Mouse (Mus musculus) adrenal gland, adult 18-20 months (tissue): ENCODE data around the gene Crygf. TPM values are rescaled to one million over a fixed set of nuclear protein-coding genes. Genes with fewer than 3 reads are reported as not detected.
"Not testable (repeated sequence)": the region's sequence is repeated elsewhere in the genome, so short reads cannot be mapped to it uniquely, and the experiment has no call there.

ENCODE experiments used
- DNase-seq, 2 experiments: peaks; one replicate each; pipeline ENCODE4 v3.0.0; 2021 to 2022; ENCODE audit warnings: low spot score in 2 of 2
- long read RNA-seq, 2 experiments: library from polyadenylated mRNA; stranded (forward); transcript quantifications; one replicate each; pipeline ENCODE4 v2.0.0; 2021
- total RNA-seq, 2 experiments: library from RNA; stranded (reverse); gene quantifications; 1 replicate in 1 of 2; 2 replicates in 1 of 2; pipeline ENCODE4 v1.2.3; 2021

Gene Crygf
- not detected for total RNA-seq
- long read RNA-seq, experiment 1 = 0 reads
- long read RNA-seq, experiment 2 = 0 reads

DNA sequence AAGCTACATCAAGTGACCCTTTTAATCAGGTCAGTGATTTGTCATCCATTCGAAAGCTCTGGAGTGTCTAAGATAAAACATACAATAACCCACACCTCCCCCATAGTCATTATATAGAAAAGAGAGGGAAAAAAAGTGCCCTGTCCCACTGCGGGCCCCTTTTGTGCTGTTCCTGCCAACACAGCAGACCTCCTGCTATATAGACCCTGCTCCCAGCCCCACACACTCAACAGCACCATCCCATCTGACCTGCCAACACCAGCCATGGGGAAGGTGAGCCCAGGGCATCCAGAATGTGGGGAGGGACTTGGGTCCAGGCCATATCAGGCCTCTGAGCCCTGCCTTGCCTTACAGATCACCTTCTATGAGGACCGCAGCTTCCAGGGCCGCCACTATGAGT, at the start of gene Crygf:
Crygf (plus strand) TSS at position 227 of the 400 bp plus-strand sequence.
- DNase-seq = no peak

DNA sequence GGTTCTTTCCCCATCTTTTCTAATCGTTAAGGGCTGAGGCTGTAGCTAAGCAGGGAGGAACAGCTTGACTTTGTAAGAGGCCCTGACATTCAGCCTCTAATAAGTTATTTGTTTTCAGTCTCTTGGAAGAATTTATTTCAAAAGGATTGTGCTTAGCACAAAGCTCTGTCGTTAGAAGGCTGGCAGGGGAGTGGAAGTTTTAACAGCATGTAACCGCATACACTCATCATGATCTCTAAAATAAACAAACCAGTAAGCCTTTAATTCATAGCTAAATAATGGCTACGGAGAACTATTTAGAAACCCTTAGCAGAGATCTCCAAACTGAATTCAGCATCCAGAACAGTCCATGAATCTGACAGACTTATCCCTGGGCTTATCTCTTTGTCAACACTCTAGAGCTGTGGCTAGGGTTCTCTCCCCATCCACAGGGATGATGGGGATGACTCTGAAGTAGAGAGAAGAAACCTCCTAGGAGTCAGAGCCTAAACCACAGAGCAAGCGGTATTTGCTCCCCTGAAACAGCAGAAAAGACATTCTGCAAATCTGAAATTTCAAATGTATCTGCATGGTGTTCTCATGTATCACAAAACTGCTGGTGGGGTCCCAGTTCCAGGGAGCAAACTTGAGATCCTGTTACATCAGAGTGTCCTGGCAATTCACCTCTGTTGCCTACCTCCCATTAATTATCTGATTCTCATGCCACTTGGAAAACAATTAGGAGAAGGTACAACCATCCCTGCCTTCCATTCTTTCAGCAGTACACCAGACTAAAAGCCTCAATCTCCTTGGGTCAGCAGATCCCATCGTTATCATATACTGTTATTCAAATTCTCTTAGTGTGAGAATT, 734 bp upstream of the Crygf start:
- DNase-seq = no peak

DNA sequence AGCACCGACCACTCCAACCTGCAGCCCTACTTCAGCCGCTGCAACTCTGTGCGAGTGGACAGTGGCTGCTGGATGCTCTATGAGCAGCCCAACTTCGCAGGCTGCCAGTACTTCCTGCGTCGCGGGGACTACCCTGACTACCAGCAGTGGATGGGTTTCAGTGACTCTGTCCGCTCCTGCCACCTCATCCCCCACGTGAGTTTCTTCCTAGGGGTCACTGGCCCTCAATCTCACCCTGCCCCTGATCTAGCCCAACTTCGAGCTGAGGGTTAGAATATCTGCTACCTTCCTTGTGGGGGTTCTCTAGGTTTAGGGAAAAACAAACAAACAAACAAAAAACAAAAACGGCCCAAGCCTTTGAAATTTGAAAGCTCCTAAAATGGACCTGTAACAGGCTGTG, 376 bp downstream of the Crygf start:
- DNase-seq = not testable (repeated sequence)

DNA sequence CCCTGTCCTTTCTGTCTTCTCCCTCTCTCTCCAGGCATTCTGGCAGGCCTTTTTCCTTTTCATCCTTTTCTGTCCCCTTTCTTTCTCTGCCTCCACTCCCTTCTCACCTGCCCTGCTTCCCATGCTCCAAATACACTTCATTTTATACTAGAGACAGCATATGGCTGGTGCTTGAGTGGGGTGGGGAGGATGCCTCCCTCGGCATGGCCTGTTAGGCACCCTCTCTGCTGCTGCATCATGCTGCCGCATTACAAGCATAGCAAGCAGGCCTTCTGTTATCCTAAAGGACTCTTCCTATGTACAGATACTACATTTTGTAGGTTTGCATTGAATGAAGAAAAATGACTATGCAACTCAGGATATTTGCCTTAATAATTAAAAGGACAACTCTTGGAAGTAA, 3.7 kb downstream of the Crygf start:
- DNase-seq = no peak

DNA sequence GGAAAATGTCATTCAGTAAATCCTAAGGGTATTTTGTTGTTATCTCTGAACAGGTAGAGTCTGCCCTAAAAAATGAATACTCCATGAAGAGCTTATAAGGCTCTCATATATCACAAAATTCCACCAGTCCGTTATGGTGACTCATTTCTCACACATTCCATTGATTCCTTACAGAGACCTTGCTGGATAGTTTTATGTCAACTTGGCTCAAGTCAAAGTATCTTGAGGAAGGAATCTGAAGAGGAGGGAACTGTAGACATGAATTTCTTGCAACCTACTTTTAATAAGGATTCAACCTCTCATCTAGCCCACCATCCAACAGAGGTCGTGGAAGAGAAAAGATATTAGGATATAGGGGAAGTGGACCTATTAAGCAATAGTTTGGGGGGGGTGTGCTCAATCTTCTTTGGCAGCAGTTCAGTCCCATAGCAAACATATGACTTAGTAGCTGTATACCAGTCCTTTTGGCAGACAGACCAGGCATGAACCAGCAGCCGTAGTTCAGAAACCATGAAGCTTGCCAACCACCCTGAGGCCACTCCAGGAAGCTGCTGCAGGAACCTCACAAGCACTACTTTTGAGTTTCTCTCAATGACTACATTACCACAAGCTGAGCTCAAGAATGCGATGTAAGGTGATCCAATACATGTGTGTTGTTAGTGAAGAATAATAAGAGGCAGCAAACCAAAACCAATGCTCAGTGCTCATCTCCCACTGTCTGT, 5.9 kb downstream of the Crygf start:
- no peak for DNase-seq

Other genes starting within 250 kb of the Crygf start
- 10 to 100 TPM; 17.0 to 26.1 TPM for gene Map2, start 248.8 kb downstream of the Crygf start, total RNA-seq